Mouse (Mus musculus) heart, adult 2 months (tissue): ENCODE results near the gene Trim63. TPM values are rescaled to one million over a fixed set of nuclear protein-coding genes. Genes with fewer than 3 reads are reported as not detected.
A peak's percentile ranks its signal among the peaks of the same experiment; 100 is the strongest.
"Not testable (repeated sequence)": the region's sequence is repeated elsewhere in the genome, so short reads cannot be mapped to it uniquely, and the experiment has no call there.

Source experiments
- DNase-seq, 2 experiments: peaks; one replicate each; pipeline ENCODE4 v3.0.0; 2021
- H3K27ac ChIP-seq: fragments of 200-600 bp; 2 replicates; pipeline ENCODE4 v1.8.1; 2022
- H3K27me3 ChIP-seq: fragments of 200-500 bp; 2 replicates; pipeline ENCODE4 v1.6.1; 2012; ENCODE audit warnings: mild to moderate bottlenecking, low read length, inconsistent platforms, mixed read lengths; ENCODE audit not compliant: control insufficient read depth, insufficient read depth
- H3K36me3 ChIP-seq: fragments of 200-500 bp; 2 replicates; pipeline ENCODE4 v1.6.1; 2012; ENCODE audit warnings: low read length, inconsistent platforms; ENCODE audit not compliant: control insufficient read depth, insufficient read depth
- H3K4me1 ChIP-seq: fragments of 200-500 bp; 2 replicates; pipeline ENCODE4 v1.6.1; 2011; ENCODE audit warnings: low read length; ENCODE audit not compliant: control insufficient read depth, insufficient read depth
- H3K4me3 ChIP-seq: fragments of 200-600 bp; 2 replicates; pipeline ENCODE4 v1.8.1; 2022
- H3K79me2 ChIP-seq: fragments of 200-500 bp; replicated peaks from 2 replicates; pipeline ENCODE4 v1.6.1; 2012; ENCODE audit warnings: mild to moderate bottlenecking, inconsistent platforms, low read length, moderate library complexity, mixed read lengths; ENCODE audit not compliant: control insufficient read depth, insufficient read depth
- H3K9ac ChIP-seq: fragments of 200-500 bp; 2 replicates; pipeline ENCODE4 v1.6.1; 2012; ENCODE audit warnings: low read depth, mild to moderate bottlenecking, control low read depth, inconsistent platforms, low read length, mixed read lengths
- CTCF ChIP-seq: fragments of 200-600 bp; IDR thresholded peaks from 2 replicates; pipeline ENCODE4 v1.8.1; 2022; ENCODE audit warnings: antibody characterized with exemption, mild to moderate bottlenecking, moderate library complexity
- EP300 ChIP-seq: fragments of 200-500 bp; IDR thresholded peaks from 2 replicates; pipeline ENCODE4 v1.6.1; 2011; ENCODE audit warnings: low read depth, low read length, control low read depth; ENCODE audit not compliant: insufficient read depth
- POLR2A ChIP-seq: fragments of 200-500 bp; IDR thresholded peaks from 2 replicates; pipeline ENCODE4 v1.6.1; 2011; ENCODE audit warnings: mild to moderate bottlenecking, low read depth, low read length, control low read depth; ENCODE audit not compliant: insufficient read depth
- WGBS: fragments of 180-500 bp; shearing (Covaris S2); methylation state at CpG from one replicate; pipeline ENCODE4 v1.1.7; 2018; 5-methylcytosine and 5-hydroxymethylcytosine counted together
- intact Hi-C: fragments of 180-260 bp; cut with DNase I; formaldehyde crosslinking; loops from one replicate; pipeline ENCODE4 v1.15.1; 2025
- polyA plus RNA-seq: library from polyadenylated mRNA; depleted of rRNA; stranded (reverse); fragments of >200 nt; gene quantifications from 2 replicates; pipeline ENCODE4 v1.2.3, GENCODE M21; 2012
- total RNA-seq, 2 experiments: library from RNA; stranded (reverse); gene quantifications; 2 replicates each; pipeline ENCODE4 v1.2.3; 2021

Gene Trim63
- total and polyA plus RNA-seq, 3 experiments = 142 to 210 (median 209) TPM

DNA sequence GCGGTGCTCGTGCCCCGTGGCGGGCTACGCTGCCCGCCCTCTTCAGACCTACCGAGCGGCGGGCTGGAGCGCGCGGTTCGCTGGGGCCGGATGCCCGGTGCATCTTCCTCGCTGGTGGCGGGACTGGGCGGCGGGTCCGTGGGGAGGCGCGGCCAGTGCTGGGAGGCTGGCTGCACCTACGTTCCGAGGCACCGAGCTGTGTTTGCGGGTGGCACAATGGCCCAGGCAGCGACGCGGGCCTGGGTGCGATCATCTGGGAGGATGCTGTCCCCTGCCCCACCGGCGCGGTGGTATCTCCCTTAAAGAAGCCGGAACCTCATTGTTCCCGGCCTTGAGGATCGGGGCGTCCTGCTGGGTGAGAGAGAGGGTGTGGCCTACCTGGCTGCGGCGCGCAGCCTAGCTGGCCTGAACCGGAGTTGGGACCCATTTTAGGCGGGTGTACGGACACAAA is 27.3 kb upstream of the Trim63 start, which contains the start of gene Pdik1l:
Gene Pdik1l, minus strand, starts transcription at position 321 of the 451 bp plus-strand sequence.
- no peak for TF ChIP-seq CTCF
- no peak for TF ChIP-seq POLR2A
- no peak for TF ChIP-seq EP300
- Histone ChIP-seq H3K9ac (peak within 1 kb of the TSS; percentile 94), H3K79me2 (no peaks in the 10 kb centered on the region), H3K4me3 (peak within 1 kb of the TSS; percentile 94), H3K27me3 (no peaks in the 10 kb centered on the region), H3K36me3 (no peaks in the 10 kb centered on the region), H3K4me1 (peaks cover 4% of the 10 kb centered on the region), H3K27ac (peak within 1 kb of the TSS; percentile 94)
- intact Hi-C loops = loop anchor here (1.0 to 10.0 kb wide), 4 partner anchors 19 to 637 kb away; partner anchors contain the start of genes Cep85 and Rsrp1
- WGBS = under 1% methylated on average over 43 of the region's 43 CpGs
- peak in 1 of 2 experiments; percentile 83 for DNase-seq

DNA sequence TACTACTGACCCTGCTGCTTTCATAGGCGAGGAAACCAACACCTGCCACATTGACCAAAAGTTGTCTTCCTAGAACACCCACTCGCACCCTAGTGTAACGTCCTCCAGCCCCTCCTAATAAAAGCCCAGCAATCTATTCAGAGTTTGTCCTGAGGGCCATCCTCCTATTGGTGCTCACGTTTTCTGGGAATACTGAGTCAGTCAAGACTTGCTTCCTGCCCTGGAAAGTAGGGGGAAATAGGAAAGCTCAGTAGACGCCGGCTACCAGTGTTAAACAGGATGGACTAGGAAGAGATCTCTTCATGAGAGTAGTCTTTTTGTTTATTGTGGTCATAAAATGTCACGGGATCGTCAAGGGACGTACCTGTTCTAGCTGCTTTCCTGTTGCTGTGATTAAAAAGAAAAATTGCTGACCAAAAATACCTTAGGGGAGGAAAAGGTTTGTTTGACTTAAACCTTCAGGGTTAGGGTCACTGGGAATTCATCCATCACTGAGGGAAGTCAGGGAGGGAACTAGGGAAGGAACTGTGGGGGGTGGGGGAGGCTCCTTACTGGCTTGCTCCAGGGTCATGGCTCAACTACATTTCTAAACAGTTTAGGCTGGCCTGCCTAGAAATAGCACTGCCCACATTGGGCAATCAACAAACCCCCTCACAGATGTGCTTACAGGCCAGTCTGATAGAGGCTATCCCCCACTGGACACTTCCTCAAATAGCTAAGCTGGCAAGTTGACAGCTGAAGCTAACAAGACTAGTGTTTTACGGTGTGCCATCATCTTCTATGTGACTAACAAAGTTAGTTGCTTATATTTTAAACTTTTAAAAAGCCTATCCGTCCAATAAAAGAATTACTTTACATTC is 26.3 kb upstream of the Trim63 start:
- Histone ChIP-seq H3K9ac (peak overlapping the region; percentile 35), H3K36me3 (no peaks in the 10 kb centered on the region), H3K4me1 (peaks cover 4% of the 10 kb centered on the region), H3K79me2 (no peaks in the 10 kb centered on the region), H3K27ac (peak overlapping the region; percentile 94), H3K27me3 (no peaks in the 10 kb centered on the region), H3K4me3 (no peak overlapping the region; the same call in 1 of the 2 replicates)
- intact Hi-C loops = loop anchor here (10.0 kb wide), 1 partner anchor 636 kb away; the partner anchor contains the start of gene Rsrp1
- no peak for DNase-seq
- TF ChIP-seq POLR2A (no peak), CTCF (no peak), EP300 (no peak)
- 34% methylated on average over 11 of the region's 11 CpGs for WGBS

DNA sequence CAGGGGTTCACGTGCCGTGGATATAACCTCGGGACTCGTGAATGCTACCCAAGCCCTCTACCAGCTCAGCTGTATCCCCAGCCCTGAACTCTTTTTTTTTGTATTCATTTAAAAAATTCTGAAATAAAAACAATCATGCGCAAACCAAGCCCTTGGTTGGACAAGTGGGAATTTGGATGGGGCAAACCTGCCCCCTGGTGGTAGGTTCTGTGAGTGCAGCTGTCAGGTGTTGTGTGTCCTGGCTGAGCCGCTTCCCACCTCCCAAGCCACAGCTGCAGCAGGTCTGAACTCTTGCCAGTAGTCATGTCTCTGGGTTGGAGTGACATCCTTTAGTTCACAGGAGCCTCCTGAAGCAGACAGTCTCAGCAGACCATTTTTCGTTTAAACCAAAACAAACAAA is 22.9 kb upstream of the Trim63 start:
- no peaks in the 10 kb centered on the region for H3K27me3 ChIP-seq
- intact Hi-C loops = loop anchor here (1.0 to 2.0 kb wide), 2 partner anchors 43 to 65 kb away; no protein-coding TSS in a partner anchor
- no peak overlapping the region for H3K9ac ChIP-seq
- H3K4me3 ChIP-seq = no peak overlapping the region
- no peaks in the 10 kb centered on the region for H3K36me3 ChIP-seq
- 18% methylated on average over 7 of the region's 7 CpGs for WGBS
- H3K4me1 ChIP-seq = peaks cover 3% of the 10 kb centered on the region
- DNase-seq = peak; percentile 67 to 83
- H3K27ac ChIP-seq = no peak overlapping the region; the same call in 1 of the 2 replicates
- TF ChIP-seq POLR2A (0 out of 2 replicates have a peak, but pooled peaks have one; percentile 17), CTCF (peak; percentile 93), EP300 (peak; percentile 92)
- no peaks in the 10 kb centered on the region for H3K79me2 ChIP-seq

DNA sequence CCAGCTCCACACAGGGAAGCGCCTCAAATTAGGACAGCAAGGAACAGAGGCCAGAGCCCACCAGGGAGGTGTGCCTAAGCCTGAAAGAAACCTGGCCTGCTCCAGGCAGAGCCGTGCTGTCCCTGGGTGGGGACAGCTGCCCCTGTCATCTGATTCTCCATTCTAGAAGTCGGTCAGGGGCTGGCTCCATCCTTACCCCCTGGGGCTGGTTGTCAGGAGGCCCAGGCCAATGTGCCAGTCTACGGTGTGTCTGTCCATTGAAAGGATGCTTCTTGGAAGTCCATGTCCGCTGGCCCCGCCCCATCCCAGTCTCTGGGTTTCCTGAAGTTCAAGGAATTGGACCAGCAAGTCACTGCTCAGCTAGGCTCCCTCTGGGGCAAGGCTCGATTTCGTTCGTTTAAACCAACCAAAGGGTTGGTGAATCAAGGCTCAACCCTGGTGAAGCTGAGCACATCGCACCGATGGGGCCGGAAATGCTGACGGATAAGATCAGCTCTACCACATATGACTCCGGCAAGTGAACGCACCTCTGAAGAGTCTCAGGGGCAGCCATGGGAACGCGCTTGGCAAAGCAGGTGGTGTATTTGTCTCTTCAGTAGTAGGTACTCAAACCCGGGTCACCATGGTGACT is 21.7 kb upstream of the Trim63 start:
- DNase-seq = no peak
- peak overlapping the region; percentile 59 for H3K27ac ChIP-seq
- no peaks in the 10 kb centered on the region for H3K27me3 ChIP-seq
- no peaks in the 10 kb centered on the region for H3K36me3 ChIP-seq
- H3K9ac ChIP-seq = no peak overlapping the region; the same call in 1 of the 2 replicates
- TF ChIP-seq EP300 (no peak), CTCF (no peak), POLR2A (no peak)
- intact Hi-C loops = loop anchor here (2.0 kb wide), 1 partner anchor 64 kb away; no protein-coding TSS in a partner anchor
- no peaks in the 10 kb centered on the region for H3K79me2 ChIP-seq
- 42% methylated on average over 18 of the region's 18 CpGs for WGBS
- peaks cover 3% of the 10 kb centered on the region for H3K4me1 ChIP-seq
- peak overlapping the region; percentile 18; the same call in 1 of the 2 replicates for H3K4me3 ChIP-seq

DNA sequence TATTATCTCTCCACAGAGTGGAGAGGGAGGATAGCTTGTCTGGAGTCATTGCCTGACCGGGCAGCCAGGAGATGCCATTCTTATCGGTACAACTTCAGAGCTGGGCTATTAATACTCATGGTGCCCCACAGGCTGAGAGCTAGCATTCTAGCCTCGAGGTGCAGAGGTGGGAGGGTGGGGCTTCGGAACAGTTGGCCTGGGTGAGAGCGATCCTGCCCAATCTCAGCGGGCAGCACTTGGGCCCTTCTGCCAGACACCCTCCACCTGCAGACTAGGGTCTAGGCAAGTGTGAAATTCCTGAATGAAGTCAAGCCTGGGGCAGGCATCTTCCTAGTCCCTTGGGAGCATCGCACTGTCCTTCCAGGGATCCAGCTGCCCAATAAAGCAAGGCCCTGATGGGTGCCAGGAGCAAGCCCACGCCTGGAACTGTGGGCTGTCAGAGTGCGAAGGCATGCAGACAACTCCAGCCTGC is 21.2 kb upstream of the Trim63 start:
- no peak for TF ChIP-seq POLR2A
- TF ChIP-seq EP300 = peak; percentile 76; the same call in 1 of the 2 replicates
- TF ChIP-seq CTCF = 0 out of 2 replicates have a peak, but pooled peaks have one; percentile 3
- intact Hi-C loops = loop anchor here (2.0 kb wide), 1 partner anchor 63 kb away; no protein-coding TSS in a partner anchor
- peak; percentile 53 to 76 for DNase-seq
- Histone ChIP-seq H3K27me3 (no peaks in the 10 kb centered on the region), H3K4me1 (peaks cover 1% of the 10 kb centered on the region), H3K27ac (peak overlapping the region; percentile 67), H3K36me3 (no peaks in the 10 kb centered on the region), H3K79me2 (no peaks in the 10 kb centered on the region), H3K4me3 (no peak overlapping the region; the same call in 1 of the 2 replicates), H3K9ac (no peak overlapping the region)
- 28% methylated on average over 9 of the region's 9 CpGs for WGBS

DNA sequence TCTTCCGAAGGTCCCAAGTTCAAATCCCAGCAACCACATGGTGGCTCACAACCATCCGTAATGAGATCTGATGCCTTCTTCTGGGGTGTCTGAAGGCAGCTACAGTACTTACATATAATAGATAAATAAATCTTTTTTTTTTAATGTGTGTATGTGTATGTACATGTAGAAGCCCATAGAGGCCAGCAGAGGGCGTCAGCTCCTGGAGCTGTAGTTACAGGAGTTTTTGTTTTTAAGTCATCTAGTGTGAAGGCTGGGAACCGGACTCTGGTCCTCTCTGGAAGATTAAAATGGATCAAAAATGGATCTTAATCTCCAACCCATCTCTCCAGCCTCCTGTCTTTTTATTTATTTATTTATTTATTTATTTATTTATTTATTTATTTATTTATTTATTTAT is 18.8 kb upstream of the Trim63 start:
- intact Hi-C loops, H3K36me3 ChIP-seq, H3K27ac ChIP-seq, H3K9ac ChIP-seq, H3K4me1 ChIP-seq, H3K4me3 ChIP-seq, H3K27me3 ChIP-seq, DNase-seq, H3K79me2 ChIP-seq: not testable (repeated sequence)
- WGBS = 88% methylated on average over 4 of the region's 4 CpGs
